Mouse (Mus musculus) right cerebral cortex, postnatal 10 days (tissue): ENCODE results near the gene Olfr434.
A peak's percentile ranks its signal among the peaks of the same experiment; 100 is the strongest.
"Not testable (repeated sequence)": the region's sequence is repeated elsewhere in the genome, so short reads cannot be mapped to it uniquely, and the experiment has no call there.

Experiments
- DNase-seq, 2 experiments: peaks; one replicate each; pipeline ENCODE4 v3.0.0; 2021; ENCODE audit warnings: low spot score in 2 of 2

The Olfr434 gene

GRCm38 (mm10) chr6:43212873-43213272 lies at the start of gene Olfr434:
Olfr434 (plus strand) TSS chr6:43213021.
- DNase-seq: peak in 1 of 2 experiments; percentile 20

- no peak for DNase-seq
These were observed 45.6 kb upstream of the Olfr434 start for GRCm38 (mm10) chr6:43167246-43167645.

GRCm38 (mm10) chr6:43171840-43172239 lies 41.0 kb upstream of the Olfr434 start, which contains the start of gene Olfr13:
Olfr13 (plus strand) TSS chr6:43172140.
- no peak for DNase-seq

DNA sequence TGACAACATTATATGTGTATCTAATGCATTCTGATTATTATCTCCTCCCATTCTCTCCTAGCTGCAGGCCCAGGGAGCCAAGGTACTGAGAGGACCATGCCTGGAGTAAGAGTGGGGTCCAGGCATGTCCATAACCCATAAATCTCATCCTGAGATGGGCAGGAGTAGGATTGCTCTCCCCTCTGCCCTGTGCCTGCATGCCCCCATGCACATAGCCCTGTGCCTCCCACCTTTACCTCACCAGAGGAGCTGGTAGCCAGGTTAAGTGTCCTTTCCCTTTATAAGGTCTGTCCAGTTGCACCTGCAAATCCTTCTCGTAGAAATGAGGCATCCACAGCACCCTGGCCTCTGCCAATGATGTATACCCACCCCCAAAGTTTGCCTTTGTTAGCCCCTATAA lies 34.7 kb upstream of the Olfr434 start:
- no peak for DNase-seq

DNA sequence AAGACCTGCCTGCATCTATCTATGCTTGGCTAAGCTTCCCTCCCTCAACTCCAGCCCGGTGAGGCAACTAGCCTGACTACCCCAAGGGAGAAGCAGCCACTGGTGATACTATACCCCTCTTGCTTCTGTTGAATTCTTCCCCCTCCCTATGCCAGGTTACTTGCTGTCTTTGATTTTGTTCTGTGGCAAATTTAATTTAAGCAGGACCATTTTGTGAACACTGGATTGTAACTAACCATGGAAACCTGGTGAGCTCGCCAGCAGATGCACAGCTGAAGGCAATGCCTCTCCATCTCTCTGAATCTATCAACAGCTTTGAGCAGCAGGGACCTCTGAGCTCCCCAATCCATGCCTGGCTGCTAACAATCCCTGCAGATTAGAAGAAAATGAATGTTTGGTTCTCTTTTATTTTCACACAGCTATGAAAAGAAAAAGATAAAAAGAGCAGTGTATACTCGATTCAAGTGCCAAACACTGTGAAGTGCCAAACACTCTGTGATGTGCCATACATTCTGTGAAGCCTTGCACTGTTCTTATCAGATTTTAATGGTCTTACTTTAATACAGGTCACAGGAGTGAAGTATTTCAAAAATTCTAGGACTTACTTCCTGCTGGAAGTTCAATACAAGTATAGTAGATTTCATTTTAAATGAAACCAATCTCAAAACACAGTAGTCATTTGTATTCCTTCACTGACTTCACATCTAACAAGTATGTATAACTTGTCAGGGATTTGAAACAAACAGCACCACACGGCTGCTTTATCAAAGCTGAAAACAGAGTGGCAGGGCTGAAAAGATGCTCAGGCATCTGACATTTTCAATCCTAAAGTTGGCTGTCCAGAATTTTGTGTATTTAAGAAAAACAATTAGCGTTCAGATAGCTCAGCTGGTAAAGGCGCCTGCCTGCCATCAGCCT lies 34.0 kb upstream of the Olfr434 start:
- DNase-seq: peak; percentile 31 to 46

DNA sequence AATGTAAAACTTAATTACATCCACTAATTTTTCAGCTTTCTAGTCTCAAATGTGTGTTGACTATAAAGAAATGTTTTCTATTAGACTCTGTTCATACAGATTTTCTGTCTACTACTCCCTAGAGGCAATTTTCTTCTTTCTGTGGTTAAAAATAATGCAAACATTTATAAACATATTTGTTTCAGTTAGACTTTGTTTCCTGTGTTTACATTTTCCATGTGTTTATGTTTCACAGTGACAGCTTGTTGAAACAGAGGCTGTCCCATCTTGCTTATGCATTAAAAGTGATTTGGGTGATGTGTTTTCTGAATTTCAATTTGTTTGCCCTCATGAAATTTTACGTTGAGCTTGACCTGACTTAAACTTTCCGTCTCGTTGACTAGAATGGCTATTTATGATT lies 21.8 kb upstream of the Olfr434 start:
- DNase-seq: no peak

DNA sequence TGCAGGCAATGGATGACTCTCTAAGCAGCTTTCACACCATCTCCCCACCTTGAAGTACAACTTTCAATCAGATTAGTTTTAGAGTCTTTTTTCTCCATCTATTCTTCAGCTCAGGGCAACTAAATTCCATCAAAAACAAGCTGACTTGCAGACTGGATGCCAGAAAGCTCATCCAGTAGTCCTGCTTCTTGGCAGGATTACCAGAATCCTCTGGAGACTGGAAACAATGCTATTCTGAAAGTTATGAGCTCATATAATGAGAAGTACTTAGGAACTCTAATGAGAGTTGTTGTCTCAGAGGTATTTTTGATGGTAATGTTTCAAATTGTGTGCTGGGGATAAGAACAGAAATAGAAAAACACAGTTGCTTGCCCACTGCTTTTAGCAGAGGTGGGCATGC lies 16.0 kb upstream of the Olfr434 start, which contains the start of gene Olfr435:
TSS of gene Olfr435 (plus strand) at position 366 of the 400 bp plus-strand sequence.
- DNase-seq: no peak

GRCm38 (mm10) chr6:43198094-43198493 lies 14.7 kb upstream of the Olfr434 start:
- no peak for DNase-seq

GRCm38 (mm10) chr6:43202786-43203185 lies 10.0 kb upstream of the Olfr434 start:
- no peak for DNase-seq

GRCm38 (mm10) chr6:43205355-43205754 lies 7.5 kb upstream of the Olfr434 start:
- no peak for DNase-seq

GRCm38 (mm10) chr6:43231255-43231654 lies 18.4 kb downstream of the Olfr434 start, which contains the start of gene Olfr47:
Olfr47 (plus strand) TSS chr6:43231529.
- DNase-seq: not testable (repeated sequence)

DNA sequence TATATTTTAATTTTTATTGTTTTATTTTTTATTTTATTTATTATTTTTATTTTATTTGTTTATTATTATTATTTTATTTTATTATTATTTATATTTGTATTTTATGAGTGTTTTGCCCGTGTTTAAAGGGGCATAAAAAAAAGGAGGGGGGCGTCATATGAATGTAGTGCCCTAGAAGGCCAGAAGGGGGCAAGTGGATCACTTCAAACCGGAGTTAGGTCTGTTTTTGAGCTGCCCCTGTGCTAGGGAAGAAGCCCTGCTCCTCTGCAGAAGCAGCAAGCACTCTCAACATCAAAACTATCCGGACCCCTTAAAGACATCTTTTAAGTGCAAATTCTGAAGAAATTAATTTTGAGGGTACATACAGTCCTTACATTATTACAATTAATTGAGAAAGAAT lies 29.2 kb downstream of the Olfr434 start:
- DNase-seq: no peak

GRCm38 (mm10) chr6:43247396-43247795 lies 34.6 kb downstream of the Olfr434 start:
- no peak for DNase-seq

GRCm38 (mm10) chr6:43252994-43253393 lies 40.2 kb downstream of the Olfr434 start:
- no peak for DNase-seq

DNA sequence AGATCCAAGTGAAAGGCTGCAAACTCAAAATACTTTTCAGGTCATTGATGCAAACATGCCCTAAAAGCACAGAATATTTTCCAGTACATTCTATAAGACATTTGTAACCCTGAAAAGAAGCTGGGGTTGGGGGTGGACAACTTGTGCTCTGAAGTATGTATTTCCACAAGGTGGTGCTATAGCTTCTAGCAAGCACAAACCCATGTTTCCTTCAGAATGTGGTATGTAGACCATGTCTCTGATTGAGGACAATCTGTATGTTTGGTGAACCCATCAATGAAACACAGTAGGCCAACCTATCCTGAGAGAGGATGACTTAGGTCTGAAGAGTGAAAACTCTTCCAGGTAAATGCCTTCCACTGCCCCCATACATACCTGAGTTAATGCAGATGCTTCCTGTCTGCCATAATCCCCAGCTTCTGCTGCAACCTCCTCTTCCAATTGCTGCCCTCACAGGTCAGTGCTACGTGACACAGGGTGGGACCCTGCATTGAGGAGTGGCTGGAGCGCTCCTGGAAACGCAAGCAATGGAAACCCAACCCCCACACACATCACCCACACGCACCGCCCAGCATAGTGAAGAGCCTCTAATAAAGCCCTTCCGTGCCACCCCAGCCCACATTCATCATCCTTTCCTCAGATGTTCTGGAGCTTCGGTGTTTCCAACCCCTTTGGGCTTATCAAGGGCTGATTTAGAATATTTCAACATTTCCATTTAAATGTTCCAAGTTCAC lies 41.5 kb downstream of the Olfr434 start:
- DNase-seq: no peak

DNA sequence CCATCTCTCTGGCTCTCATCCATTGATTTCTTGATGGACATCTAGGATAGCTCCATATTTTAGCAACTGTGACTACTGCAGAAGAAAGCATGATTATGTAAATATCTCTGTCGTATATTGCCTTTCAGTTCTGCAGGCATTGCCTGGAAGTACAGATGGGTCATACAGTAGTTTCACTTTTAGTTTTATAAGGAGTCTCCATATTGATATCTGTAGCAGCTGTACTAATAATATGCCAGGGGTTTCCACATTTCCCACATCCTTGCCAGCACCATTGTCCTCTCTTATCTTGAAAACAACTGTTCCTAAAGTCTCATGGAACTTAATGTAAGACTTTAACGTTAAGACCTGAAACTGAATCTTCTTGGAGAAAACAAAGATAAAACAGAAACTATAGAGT lies 47.9 kb downstream of the Olfr434 start:
- DNase-seq: no peak

DNA sequence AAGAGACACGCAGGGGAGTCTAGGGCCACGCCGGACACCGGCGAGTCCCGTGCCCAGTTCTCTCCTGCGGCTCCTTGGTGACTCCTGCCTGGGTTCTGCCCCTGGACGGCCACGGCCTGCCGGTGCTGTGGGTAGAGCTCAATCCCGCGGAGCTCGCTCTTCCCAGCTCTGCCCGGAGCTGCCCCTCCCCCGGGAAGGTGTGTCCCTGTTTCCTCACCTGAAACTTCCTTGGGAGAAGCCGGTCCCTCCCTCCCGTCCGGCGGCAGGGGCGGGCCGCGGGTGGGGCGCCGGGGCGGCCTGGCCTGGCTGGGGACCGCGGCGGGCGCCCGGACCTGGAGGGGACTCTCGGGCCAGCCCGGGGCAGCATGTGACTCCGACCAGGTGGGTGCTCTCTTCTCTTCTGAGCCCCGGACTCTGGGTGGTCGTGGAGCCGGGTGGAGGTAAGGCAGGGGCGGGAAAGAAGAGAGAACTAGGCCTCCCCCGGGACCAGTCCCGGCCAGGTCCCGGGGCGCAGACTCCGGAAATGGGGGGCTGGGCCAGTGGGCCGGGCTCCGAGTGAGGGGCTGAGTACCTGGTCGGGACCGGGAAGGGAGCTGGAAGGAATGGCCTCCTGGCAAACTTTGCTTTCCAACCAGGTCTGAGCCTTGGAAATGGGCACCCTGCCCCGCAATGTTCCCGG lies 52.7 kb downstream of the Olfr434 start, which contains the start of gene Arhgef5:
TSS of gene Arhgef5 (plus strand) at position 220 of the 679 bp plus-strand sequence.
- peak in 1 of 2 experiments; percentile 23 for DNase-seq

DNA sequence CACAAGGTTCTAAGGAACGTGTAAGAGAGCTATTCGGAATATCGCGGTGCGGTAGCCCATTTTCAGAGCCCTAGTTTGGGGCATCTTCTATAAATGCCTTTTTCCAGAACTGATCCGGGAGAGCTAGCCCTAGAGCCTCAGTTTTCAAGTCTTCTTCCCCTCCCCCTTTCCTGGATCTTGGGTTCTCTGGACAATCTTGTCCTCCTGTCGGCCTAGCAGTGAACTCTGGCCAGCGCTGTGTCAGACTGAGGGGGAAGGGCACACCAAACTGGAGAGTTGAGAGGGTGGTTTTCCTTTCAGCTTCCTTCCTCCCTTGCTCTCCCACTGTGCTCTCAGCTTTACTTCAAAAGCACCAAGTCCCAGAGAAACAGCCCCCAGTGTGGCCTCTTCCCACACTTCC lies 53.5 kb downstream of the Olfr434 start:
- no peak for DNase-seq
